Mouse (Mus musculus) mature B cell (primary cell): Measurements from ENCODE around the gene Csnk1g2.

ENCODE experiments used
- in situ Hi-C: fragments of 300-500 bp; cut with MboI; formaldehyde crosslinking; loops from 2 replicates; pipeline ENCODE4 v1.14.3; 2019

The Csnk1g2 gene

GRCm38 (mm10) chr10:80664197-80665015 is 41.8 kb downstream of the Csnk1g2 start:
- in situ Hi-C loops, result no loop called here

- in situ Hi-C loops, result no loop called here
Measured at GRCm38 (mm10) chr10:80665016-80665380, 42.4 kb downstream of the Csnk1g2 start.

- in situ Hi-C loops, result no loop called here
Measured at GRCm38 (mm10) chr10:80665459-80665858, 42.8 kb downstream of the Csnk1g2 start.

GRCm38 (mm10) chr10:80665981-80666733 is 43.5 kb downstream of the Csnk1g2 start:
- in situ Hi-C loops, result no loop called here

GRCm38 (mm10) chr10:80666837-80667412 is 44.3 kb downstream of the Csnk1g2 start:
- in situ Hi-C loops, result no loop called here

- in situ Hi-C loops, result no loop called here
Measured at GRCm38 (mm10) chr10:80668614-80669013, 46.0 kb downstream of the Csnk1g2 start.

GRCm38 (mm10) chr10:80669018-80669417 is 46.4 kb downstream of the Csnk1g2 start:
- in situ Hi-C loops, result no loop called here

GRCm38 (mm10) chr10:80669737-80670485 is 47.3 kb downstream of the Csnk1g2 start:
- in situ Hi-C loops, result no loop called here

- in situ Hi-C loops, result no loop called here
Measured at GRCm38 (mm10) chr10:80670531-80670930, 47.9 kb downstream of the Csnk1g2 start.

- in situ Hi-C loops, result no loop called here
Measured at GRCm38 (mm10) chr10:80671251-80671650, 48.6 kb downstream of the Csnk1g2 start.

GRCm38 (mm10) chr10:80671936-80672690 is 49.5 kb downstream of the Csnk1g2 start:
- in situ Hi-C loops, result no loop called here

- in situ Hi-C loops, result no loop called here
Measured at GRCm38 (mm10) chr10:80673690-80674089, 51.1 kb downstream of the Csnk1g2 start.

- in situ Hi-C loops, result no loop called here
Measured at GRCm38 (mm10) chr10:80674161-80674711, 51.6 kb downstream of the Csnk1g2 start.

GRCm38 (mm10) chr10:80674851-80675404 is 52.3 kb downstream of the Csnk1g2 start:
- in situ Hi-C loops, result no loop called here

GRCm38 (mm10) chr10:80675405-80676197 is 53.0 kb downstream of the Csnk1g2 start:
- in situ Hi-C loops, result no loop called here

- in situ Hi-C loops, result no loop called here
Measured at GRCm38 (mm10) chr10:80676198-80676928, 53.7 kb downstream of the Csnk1g2 start.

GRCm38 (mm10) chr10:80677128-80677875 is 54.7 kb downstream of the Csnk1g2 start:
- in situ Hi-C loops, result no loop called here

GRCm38 (mm10) chr10:80677942-80678436 is 55.4 kb downstream of the Csnk1g2 start, which contains the start of gene Mknk2:
Gene Mknk2 (minus strand): TSS chr10:80678112.
- in situ Hi-C loops, result no loop called here
